Mouse (Mus musculus): ENCODE data around the gene Pacrg. TPM values are rescaled to one million over a fixed set of nuclear protein-coding genes. Genes with fewer than 3 reads are reported as not detected.

The Pacrg gene
- polyA plus RNA-seq, 1 experiment from 2014 or later: 2.6 TPM

DNA sequence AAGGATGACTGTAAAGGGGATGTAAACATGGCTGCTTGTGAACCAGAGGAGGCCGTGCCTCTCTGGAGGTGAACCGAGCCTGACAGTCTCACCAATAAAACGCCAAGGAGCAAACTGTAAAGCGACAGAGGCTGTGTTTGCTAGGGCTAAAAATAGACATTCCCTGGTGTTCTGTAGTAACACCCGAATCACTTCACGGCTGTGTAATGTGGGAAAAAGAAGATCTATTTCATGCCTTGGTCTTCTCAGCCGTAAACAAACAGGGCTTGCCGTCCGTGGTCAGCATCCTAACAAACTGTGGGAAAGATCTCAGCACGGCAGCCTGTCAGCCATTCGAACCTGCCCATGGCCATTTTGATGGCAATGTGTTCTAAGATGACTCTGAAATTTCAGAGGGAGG is 442.8 kb downstream of the Pacrg start:
- Histone ChIP-seq H3K36me3 (replicated peaks) (no peaks in the 10 kb centered on the region), H3K27ac (peak overlapping the region; percentile 8; the same call in 1 of the 2 replicates), H3K4me3 (no peak overlapping the region), H3K4me1 (peaks cover 67% of the 10 kb centered on the region), H3K27me3 (ENCODE audit: poor library complexity, severe bottlenecking) (peaks cover 14% of the 10 kb centered on the region; the same call in 1 of the 2 replicates), H3K9me3 (no peaks in the 10 kb centered on the region)
- DNase-seq (ENCODE audit: extremely low spot score, low spot score): no peak
- 89% methylated on average over 11 of the region's 11 CpGs for WGBS

DNA sequence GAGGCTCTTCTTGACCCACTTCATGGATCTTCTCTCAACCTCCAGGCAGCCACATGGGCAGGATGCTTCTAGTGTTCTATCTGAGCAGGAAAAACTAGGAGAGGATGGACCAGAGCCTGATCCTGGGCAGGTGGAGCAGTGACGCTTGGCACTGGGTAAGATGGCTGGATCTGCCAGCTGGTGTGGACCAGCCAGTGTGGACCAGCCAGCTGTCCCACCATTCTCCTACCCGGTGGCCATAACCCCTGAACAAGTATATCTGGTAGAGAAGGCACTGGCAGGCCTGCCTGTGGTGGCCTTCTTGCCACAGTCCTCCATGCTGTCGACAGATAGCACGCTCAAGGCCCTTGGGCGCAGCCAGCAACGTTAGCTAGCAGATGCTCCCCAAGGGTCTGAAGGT is 443.2 kb downstream of the Pacrg start:
- no peak overlapping the region for H3K4me3 ChIP-seq
- H3K27ac ChIP-seq: 0 out of 2 replicates have a peak overlapping the region, but pooled peaks have one; percentile 8

GRCm38 (mm10) chr17:10394855-10395254 is 445.3 kb downstream of the Pacrg start:
- H3K36me3 ChIP-seq (replicated peaks): no peaks in the 10 kb centered on the region
- H3K9me3 ChIP-seq: no peaks in the 10 kb centered on the region
- H3K27ac ChIP-seq: peak overlapping the region; percentile 35
- 37% methylated on average over 8 of the region's 8 CpGs for WGBS
- no peak for DNase-seq (ENCODE audit: extremely low spot score, low spot score)
- H3K27me3 ChIP-seq (ENCODE audit: poor library complexity, severe bottlenecking): peaks cover 11% of the 10 kb centered on the region; the same call in 1 of the 2 replicates
- no peak overlapping the region for H3K4me3 ChIP-seq
- peaks cover 64% of the 10 kb centered on the region for H3K4me1 ChIP-seq

More for the DNA sequence above, 443.2 kb downstream of the Pacrg start:
- H3K4me1 ChIP-seq: peaks cover 67% of the 10 kb centered on the region
- peaks cover 11% of the 10 kb centered on the region; the same call in 1 of the 2 replicates for H3K27me3 ChIP-seq (ENCODE audit: poor library complexity, severe bottlenecking)
- no peaks in the 10 kb centered on the region for H3K9me3 ChIP-seq
- no peak for DNase-seq (ENCODE audit: extremely low spot score, low spot score)
- 93% methylated on average over 6 of the region's 6 CpGs for WGBS
- no peaks in the 10 kb centered on the region for H3K36me3 ChIP-seq (replicated peaks)

DNA sequence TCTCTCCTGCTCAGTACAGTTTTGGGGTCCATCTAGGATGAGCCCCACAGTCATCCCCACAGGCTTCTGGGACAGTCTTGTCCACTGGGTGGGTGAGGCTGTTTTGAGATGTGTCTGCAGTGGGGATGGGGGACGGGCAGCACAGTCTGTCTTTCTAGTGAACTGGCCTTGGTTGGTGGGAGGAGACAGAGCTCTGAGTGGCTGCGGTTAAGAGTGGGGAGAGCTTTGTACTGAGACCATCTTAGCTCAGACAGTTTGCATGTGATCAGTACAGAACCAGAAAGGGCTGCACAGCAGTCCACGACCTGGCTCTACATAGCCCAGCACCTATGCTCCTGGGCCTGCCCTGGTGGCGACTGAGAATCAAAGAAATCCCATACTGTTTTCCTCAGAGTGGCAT is 446.3 kb downstream of the Pacrg start:
- peaks cover 11% of the 10 kb centered on the region; the same call in 1 of the 2 replicates for H3K27me3 ChIP-seq (ENCODE audit: poor library complexity, severe bottlenecking)
- 0 out of 2 replicates have a peak overlapping the region, but pooled peaks have one; percentile 40 for H3K27ac ChIP-seq
- H3K4me3 ChIP-seq: no peak overlapping the region
- H3K4me1 ChIP-seq: peaks cover 56% of the 10 kb centered on the region
- H3K36me3 ChIP-seq (replicated peaks): no peaks in the 10 kb centered on the region
- 82% methylated on average over 4 of the region's 4 CpGs for WGBS
- no peaks in the 10 kb centered on the region for H3K9me3 ChIP-seq
- no peak for DNase-seq (ENCODE audit: extremely low spot score, low spot score)

DNA sequence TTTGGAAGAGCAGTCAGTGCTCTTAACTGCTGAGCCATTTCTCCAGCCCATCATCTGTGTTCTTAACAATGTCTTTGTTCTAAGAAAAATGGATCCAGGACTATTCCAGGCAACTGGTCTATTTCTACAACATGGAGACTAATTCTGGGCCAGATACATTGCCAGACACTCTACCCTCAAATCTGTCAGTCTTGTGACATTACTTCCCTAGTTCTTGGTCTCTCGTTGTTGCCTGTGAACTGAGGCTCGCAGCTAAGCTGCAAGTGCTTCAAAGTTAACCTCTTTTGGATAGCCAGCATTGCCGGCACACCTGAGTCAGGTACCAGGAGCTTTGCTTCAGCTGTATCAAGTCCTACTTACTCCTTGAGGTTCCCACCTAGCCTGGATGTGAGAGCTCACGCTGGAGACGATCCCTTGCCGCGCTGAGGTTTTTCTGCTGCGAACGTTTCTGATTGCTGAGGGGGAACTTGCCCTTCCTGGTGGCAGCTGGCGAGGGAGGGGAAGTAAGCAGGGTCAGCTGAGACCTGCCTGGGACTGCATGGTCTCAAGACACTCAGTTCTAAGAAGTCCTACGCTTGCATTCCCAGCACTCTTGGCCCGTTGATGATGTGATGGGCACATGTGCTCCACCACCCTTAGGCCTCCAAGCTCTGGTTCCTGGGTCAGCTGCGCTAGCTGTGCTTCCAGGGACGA is 447.6 kb downstream of the Pacrg start:
- DNase-seq (ENCODE audit: extremely low spot score, low spot score): no peak
- Histone ChIP-seq H3K4me3 (no peak overlapping the region), H3K36me3 (replicated peaks) (no peaks in the 10 kb centered on the region), H3K27ac (no peak overlapping the region), H3K4me1 (peaks cover 43% of the 10 kb centered on the region), H3K27me3 (ENCODE audit: poor library complexity, severe bottlenecking) (peaks cover 11% of the 10 kb centered on the region; the same call in 1 of the 2 replicates), H3K9me3 (no peaks in the 10 kb centered on the region)
- WGBS: 87% methylated on average over 14 of the region's 14 CpGs

GRCm38 (mm10) chr17:10390232-10391172 is 449.6 kb downstream of the Pacrg start:
- peak overlapping the region; percentile 80 for H3K27ac ChIP-seq

GRCm38 (mm10) chr17:10389740-10390139 is 450.4 kb downstream of the Pacrg start:
- Histone ChIP-seq H3K27ac (peak overlapping the region; percentile 80), H3K36me3 (replicated peaks) (no peaks in the 10 kb centered on the region), H3K9me3 (no peaks in the 10 kb centered on the region), H3K4me3 (no peak overlapping the region), H3K27me3 (ENCODE audit: poor library complexity, severe bottlenecking) (peaks cover 11% of the 10 kb centered on the region; the same call in 1 of the 2 replicates), H3K4me1 (peaks cover 28% of the 10 kb centered on the region)
- DNase-seq (ENCODE audit: extremely low spot score, low spot score): no peak
- 84% methylated on average over 9 of the region's 9 CpGs for WGBS

More at GRCm38 (mm10) chr17:10390232-10391172, 449.6 kb downstream of the Pacrg start:
- no peak overlapping the region for H3K4me3 ChIP-seq
- no peaks in the 10 kb centered on the region for H3K36me3 ChIP-seq (replicated peaks)
- DNase-seq (ENCODE audit: extremely low spot score, low spot score): no peak
- peaks cover 35% of the 10 kb centered on the region for H3K4me1 ChIP-seq
- 53% methylated on average over 19 of the region's 19 CpGs for WGBS
- H3K27me3 ChIP-seq (ENCODE audit: poor library complexity, severe bottlenecking): peaks cover 11% of the 10 kb centered on the region; the same call in 1 of the 2 replicates
- H3K9me3 ChIP-seq: no peaks in the 10 kb centered on the region

DNA sequence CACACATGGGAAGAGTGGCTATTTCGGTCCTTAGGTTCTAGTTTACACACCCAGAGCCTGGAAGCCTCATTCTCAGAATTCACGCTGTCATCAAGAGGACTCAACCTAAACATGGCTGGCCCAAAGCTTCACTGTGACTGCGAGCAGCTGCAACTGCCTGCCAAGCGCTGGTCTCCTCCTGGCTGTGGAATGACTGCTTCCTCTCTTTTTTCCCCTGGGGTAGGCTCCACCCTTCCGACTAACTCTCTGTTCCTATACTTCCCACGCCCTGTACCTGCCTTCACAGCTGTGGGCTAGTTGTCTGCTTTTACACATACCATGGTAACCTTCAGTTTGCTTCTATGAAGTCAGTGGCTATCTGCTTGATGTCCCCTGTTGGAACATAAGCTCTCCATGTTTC is 453.6 kb downstream of the Pacrg start:
- Histone ChIP-seq H3K9me3 (no peaks in the 10 kb centered on the region), H3K27me3 (ENCODE audit: poor library complexity, severe bottlenecking) (no peaks in the 10 kb centered on the region), H3K4me3 (no peak overlapping the region), H3K4me1 (peaks cover 18% of the 10 kb centered on the region), H3K36me3 (replicated peaks) (no peaks in the 10 kb centered on the region), H3K27ac (no peak overlapping the region)
- WGBS: 78% methylated on average over 6 of the region's 6 CpGs
- DNase-seq (ENCODE audit: extremely low spot score, low spot score): no peak

DNA sequence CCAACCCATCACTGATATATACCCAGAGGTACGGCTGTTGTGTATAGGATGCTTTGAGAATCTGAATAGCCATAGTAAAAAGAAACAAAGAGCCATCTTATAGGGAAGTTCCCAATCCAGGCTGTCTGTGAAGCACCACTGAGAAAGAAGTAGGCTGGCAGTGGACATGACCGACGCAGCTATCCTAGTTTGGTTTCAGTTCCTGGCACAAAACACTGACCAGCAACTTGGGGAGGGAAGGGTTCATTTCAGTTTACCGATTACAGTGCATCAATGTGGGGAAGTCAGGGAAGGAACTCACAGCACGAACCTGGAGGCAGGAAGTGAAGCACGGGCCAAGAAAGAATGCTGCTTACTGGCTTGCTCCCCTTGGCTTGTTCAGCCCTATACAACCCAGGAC is 456.7 kb downstream of the Pacrg start:
- no peaks in the 10 kb centered on the region for H3K4me1 ChIP-seq
- H3K4me3 ChIP-seq: no peak overlapping the region
- H3K9me3 ChIP-seq: no peaks in the 10 kb centered on the region
- DNase-seq (ENCODE audit: extremely low spot score, low spot score): no peak
- WGBS: 91% methylated on average over 6 of the region's 6 CpGs
- H3K27ac ChIP-seq: no peak overlapping the region
- no peaks in the 10 kb centered on the region for H3K36me3 ChIP-seq (replicated peaks)
- H3K27me3 ChIP-seq (ENCODE audit: poor library complexity, severe bottlenecking): no peaks in the 10 kb centered on the region

- no peak overlapping the region for H3K4me3 ChIP-seq
- H3K27me3 ChIP-seq (ENCODE audit: poor library complexity, severe bottlenecking): no peaks in the 10 kb centered on the region
- DNase-seq (ENCODE audit: extremely low spot score, low spot score): no peak
- H3K4me1 ChIP-seq: peaks cover 12% of the 10 kb centered on the region
- no peaks in the 10 kb centered on the region for H3K36me3 ChIP-seq (replicated peaks)
- no peaks in the 10 kb centered on the region for H3K9me3 ChIP-seq
- H3K27ac ChIP-seq: no peak overlapping the region; the same call in 1 of the 2 replicates
- WGBS: 90% methylated on average over 10 of the region's 10 CpGs
These were observed 461.5 kb downstream of the Pacrg start for GRCm38 (mm10) chr17:10378467-10379175.

GRCm38 (mm10) chr17:10377606-10378005 is 462.5 kb downstream of the Pacrg start:
- Histone ChIP-seq H3K9me3 (no peaks in the 10 kb centered on the region), H3K36me3 (replicated peaks) (no peaks in the 10 kb centered on the region), H3K4me3 (no peak overlapping the region), H3K27ac (no peak overlapping the region), H3K27me3 (ENCODE audit: poor library complexity, severe bottlenecking) (no peaks in the 10 kb centered on the region), H3K4me1 (peaks cover 22% of the 10 kb centered on the region)
- DNase-seq (ENCODE audit: extremely low spot score, low spot score): no peak
- 82% methylated on average over 2 of the region's 2 CpGs for WGBS

- H3K27ac ChIP-seq: peak overlapping the region; percentile 67
- no peaks in the 10 kb centered on the region for H3K36me3 ChIP-seq (replicated peaks)
- WGBS: 30% methylated on average over 7 of the region's 7 CpGs
- H3K27me3 ChIP-seq (ENCODE audit: poor library complexity, severe bottlenecking): no peaks in the 10 kb centered on the region
- H3K9me3 ChIP-seq: no peaks in the 10 kb centered on the region
- peaks cover 34% of the 10 kb centered on the region for H3K4me1 ChIP-seq
- H3K4me3 ChIP-seq: no peak overlapping the region
- DNase-seq (ENCODE audit: extremely low spot score, low spot score): no peak
These were observed 465.8 kb downstream of the Pacrg start for GRCm38 (mm10) chr17:10374316-10374715.

All from forebrain, embryonic 10.5 days (tissue).